Mouse (Mus musculus): ENCODE measurements around the gene Pex11b.

GRCm38 (mm10) chr3:96623201-96623600, 12.0 kb upstream of the Pex11b start:
- no peak for TF ChIP-seq CTCF (IDR thresholded peaks at IDR 0.05; ENCODE audit: low read depth)
- no peak for TF ChIP-seq EP300 (IDR thresholded peaks at IDR 0.05; ENCODE audit: low read depth)
